Mouse (Mus musculus) c-Kit-positive CD71-positive TER-119-positive erythroid progenitor cells, embryonic 14.5 days (primary cell): ENCODE results near the gene Lrfn5.

Experiments used
- DNase-seq: peaks from one replicate; pipeline ENCODE4 v3.0.0-alpha.2; 2013; ENCODE audit warnings: low spot score

Gene Lrfn5

GRCm38 (mm10) chr12:61522829-61523370 is at the start of gene Lrfn5:
Gene Lrfn5 (plus strand): TSS chr12:61523150.
- DNase-seq: no peak

- no peak for DNase-seq
These were observed 1.3 kb upstream of the Lrfn5 start for GRCm38 (mm10) chr12:61521501-61522147.

GRCm38 (mm10) chr12:61522148-61522828 is 662 bp upstream of the Lrfn5 start:
- DNase-seq: no peak

GRCm38 (mm10) chr12:61523631-61524182 is 757 bp downstream of the Lrfn5 start:
- no peak for DNase-seq

- no peak for DNase-seq
These were observed 1.3 kb downstream of the Lrfn5 start for GRCm38 (mm10) chr12:61524183-61524651.

GRCm38 (mm10) chr12:61526199-61526598 is 3.2 kb downstream of the Lrfn5 start:
- no peak for DNase-seq

- no peak for DNase-seq
These were observed 57.0 kb downstream of the Lrfn5 start for GRCm38 (mm10) chr12:61579949-61580348.

- DNase-seq: no peak
These were observed 77.4 kb downstream of the Lrfn5 start for GRCm38 (mm10) chr12:61600305-61600704.

- no peak for DNase-seq
These were observed 84.9 kb downstream of the Lrfn5 start for GRCm38 (mm10) chr12:61607871-61608270.

- no peak for DNase-seq
These were observed 87.1 kb downstream of the Lrfn5 start for GRCm38 (mm10) chr12:61610081-61610480.

- DNase-seq: no peak
These were observed 101.6 kb downstream of the Lrfn5 start for GRCm38 (mm10) chr12:61624532-61624931.

- DNase-seq: no peak
These were observed 131.4 kb downstream of the Lrfn5 start for GRCm38 (mm10) chr12:61654380-61654779.

- no peak for DNase-seq
These were observed 200.2 kb downstream of the Lrfn5 start for GRCm38 (mm10) chr12:61723158-61723557.

- no peak for DNase-seq
These were observed 284.2 kb downstream of the Lrfn5 start for GRCm38 (mm10) chr12:61807073-61807605.

GRCm38 (mm10) chr12:61823601-61824000 is 300.7 kb downstream of the Lrfn5 start:
- DNase-seq: no peak

GRCm38 (mm10) chr12:61826311-61826710 is 303.4 kb downstream of the Lrfn5 start:
- no peak for DNase-seq

- DNase-seq: no peak
These were observed 319.8 kb downstream of the Lrfn5 start for GRCm38 (mm10) chr12:61842599-61843291.

GRCm38 (mm10) chr12:61854183-61854582 is 331.2 kb downstream of the Lrfn5 start:
- DNase-seq: no peak
